Mouse (Mus musculus) liver, adult 2 months (tissue): Measurements from ENCODE around the gene Tmem212.

Experiments used
- CTCF ChIP-seq: fragments of 200-500 bp; IDR thresholded peaks from 2 replicates; pipeline ENCODE4 v1.5.1; 2011; ENCODE audit warnings: low read depth, low read length, control low read depth
- POLR2A ChIP-seq: fragments of 200-500 bp; IDR thresholded peaks from 2 replicates; pipeline ENCODE4 v1.6.1; 2011; ENCODE audit warnings: low read length, control low read depth; ENCODE audit not compliant: insufficient read depth; ENCODE audit errors: extremely low read depth

DNA sequence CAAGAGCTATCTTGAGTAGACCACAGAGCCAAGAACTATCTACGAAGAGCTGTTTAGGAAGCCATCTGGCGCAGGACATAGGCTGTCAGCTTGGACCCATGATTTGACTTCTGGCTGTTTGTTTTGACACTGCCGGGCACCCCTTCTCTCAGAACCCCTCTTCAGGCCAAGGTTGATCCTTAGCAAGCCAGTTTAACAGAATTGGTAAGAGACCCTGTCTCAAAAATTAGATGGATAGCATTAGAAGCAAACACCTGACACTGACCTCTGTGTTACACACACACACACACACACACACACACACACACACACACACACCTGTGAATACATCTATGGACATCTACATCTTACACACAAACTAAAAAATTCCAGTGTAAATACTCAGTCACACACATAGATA is 12.8 kb upstream of the Tmem212 start:
- TF ChIP-seq CTCF = no peak
- TF ChIP-seq POLR2A = no peak
